Mouse (Mus musculus) right cerebral cortex, adult 2 months (tissue): Measurements from ENCODE around the gene Yipf1.

Source experiments
- DNase-seq, 2 experiments: peaks; one replicate each; pipeline ENCODE4 v3.0.0; 2021 to 2022; ENCODE audit warnings: low spot score in 2 of 2

Yipf1 gene

DNA sequence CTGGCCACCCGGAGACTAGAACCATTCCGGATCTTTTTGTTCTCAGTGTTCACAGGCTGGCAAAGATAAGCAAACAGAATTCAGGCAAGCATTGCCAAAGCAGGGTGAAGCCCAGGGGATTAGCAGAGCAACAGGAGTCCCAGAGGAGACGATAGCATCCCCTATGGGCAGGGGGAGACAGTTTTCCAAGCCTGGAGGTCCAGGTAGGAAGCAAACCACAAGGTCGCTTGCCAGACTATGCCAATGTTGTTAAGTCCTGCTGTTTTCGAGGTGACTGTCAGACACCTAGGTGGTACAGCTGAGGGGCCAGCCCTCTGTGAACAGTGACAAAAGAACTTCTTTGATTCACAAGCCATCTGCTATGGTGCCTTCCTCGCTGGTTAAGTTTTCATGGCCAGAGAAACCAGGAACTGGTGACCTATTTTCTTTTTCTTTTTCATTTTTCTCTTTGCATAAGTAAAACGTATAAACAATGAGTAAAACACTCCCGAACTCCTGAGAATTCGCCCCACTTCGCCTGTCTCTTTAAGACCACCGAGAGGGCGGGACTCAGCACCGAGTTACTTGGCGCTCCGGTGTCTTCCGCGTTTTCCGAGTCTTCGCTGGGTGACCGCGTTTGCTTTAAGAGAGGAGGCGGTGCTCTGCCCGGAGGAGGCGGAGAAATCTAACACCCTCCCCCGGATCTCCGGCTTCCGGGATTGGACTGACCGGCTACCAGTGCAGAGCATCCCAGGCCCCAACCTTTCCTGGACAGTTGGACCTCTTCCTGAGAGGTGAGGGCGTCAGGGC lies at the start of gene Yipf1:
Gene Yipf1, plus strand, starts transcription at position 674 of the 789 bp plus-strand sequence.
- peak; percentile 87 to 88 for DNase-seq

DNA sequence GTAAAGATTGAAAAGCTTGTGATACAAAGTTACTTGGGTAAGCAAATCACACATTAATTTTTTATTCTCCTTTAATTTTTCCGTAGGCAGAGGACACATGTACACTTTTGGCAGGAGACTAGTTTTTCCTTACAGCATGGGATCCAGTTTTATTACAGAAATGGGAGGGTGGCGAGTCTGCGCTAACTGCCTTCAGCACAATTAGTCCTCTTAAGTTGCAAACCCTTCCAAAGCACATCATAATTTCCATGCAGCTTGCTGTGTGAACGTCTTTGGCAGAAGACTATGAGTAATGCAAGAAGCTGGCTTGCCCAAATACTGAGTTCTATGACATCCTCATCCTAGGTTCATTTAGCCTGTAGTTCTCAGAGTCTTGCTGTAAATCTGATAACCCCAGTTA lies 40.5 kb upstream of the Yipf1 start:
- no peak for DNase-seq

DNA sequence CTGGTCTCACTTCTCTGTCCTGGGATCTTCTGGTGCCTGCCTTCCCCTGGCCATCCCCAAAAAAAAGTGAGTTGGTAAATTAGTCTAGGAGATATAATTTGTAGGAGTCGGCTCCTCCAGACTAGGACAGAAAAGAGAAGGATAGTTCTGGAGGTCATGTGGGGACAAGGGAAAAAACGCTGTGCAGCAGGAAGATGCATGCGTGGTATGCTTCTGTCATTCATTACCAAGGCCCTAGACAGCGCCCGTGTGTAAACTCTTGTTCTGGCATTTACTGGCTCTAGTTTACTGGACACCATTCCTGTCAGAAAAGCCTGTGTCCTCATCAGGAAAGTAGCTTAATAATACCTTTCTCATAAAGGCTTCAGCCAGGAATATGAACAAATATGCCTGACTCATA lies 39.7 kb upstream of the Yipf1 start:
- DNase-seq, result no peak

DNA sequence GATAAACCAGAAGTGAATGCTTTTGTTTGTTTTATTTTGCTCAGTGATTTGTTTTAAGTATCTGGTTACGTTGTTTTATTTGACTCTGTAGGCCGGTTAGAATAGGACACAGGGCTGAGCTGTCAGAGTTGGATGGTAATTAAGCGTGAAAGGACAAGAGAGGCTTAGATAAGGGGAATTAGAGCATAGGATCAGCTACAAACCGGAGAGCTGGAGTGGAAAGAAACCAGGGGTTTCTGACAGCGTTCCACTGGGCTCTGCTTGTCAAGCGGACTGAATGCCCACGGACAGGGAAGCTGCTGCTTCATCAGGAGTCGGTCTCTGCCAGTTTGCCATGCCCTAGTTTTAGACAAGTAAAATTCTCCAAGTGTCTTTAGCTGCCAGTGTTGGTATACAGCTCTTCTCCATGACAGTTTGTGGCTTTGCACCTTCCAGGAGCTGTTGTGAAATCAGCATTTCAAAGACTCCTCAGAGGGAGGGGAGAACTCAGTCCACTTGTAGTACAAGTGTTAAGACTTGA lies 35.9 kb upstream of the Yipf1 start:
- DNase-seq, result no peak

DNA sequence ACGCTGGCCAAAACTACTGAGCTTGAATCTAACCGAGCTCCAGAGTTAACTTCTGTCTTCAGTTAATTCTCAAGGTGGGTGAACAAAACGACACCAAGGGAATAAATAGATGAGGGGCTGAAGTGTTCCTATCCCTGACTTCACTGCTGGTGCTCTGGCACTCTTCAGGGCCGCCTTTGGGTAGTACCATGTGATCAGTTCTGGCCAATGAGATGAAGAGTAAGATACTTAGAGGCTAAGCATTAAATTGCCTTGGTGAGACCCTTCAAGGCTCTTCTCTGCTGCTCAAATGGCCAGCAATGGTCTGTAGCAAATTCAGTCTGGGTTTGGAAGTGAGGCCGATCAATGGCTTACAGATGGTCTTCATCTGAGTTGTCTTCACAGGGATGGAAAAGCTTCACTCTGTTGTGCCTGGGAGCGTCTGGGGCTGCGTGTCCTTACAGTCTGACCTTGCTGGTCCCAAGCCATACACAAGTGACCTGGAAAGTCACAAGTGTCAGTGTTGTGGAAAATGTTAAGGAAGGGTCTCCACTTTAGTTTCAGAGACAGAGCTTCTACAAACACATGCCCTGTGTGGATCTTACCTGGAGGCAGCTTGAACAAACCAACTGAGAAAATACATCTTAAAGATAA lies 33.2 kb upstream of the Yipf1 start:
- no peak for DNase-seq

DNA sequence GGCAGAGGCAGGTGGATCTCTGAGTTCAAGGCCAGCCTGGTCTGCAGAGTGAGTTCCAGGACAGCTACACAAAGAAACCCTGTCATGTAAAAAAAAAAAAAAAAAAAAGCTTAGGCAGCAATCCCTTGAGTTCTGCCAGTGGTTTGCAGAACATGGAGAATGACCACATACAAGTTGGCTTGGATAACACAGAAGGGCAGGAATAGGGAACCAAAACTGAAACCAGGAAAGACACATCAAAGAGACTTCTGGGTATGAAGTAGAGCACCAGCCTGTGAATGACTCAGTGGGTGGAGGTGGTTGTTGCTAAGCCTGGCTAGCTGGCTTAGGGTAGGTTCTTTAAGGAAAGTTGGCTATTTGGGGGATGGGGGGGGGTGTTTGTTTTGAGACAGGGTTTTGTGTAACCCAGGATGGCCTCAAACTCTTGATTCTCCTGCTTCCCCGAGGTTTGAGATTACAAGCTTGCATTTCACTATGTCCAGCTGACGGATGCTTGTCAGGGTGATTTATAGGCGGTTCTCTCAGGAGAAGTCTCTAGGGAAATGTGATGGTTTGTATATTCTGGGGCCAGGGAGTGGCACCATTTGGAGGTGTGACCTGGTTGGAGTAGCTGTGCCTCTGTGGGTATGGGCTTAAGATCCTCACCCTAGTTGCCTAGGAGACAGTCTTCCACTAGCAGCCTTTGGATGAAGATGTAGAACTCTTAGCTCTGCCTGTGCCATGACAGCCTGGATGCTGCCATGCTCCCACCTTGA lies 28.5 kb upstream of the Yipf1 start:
- no peak for DNase-seq

DNA sequence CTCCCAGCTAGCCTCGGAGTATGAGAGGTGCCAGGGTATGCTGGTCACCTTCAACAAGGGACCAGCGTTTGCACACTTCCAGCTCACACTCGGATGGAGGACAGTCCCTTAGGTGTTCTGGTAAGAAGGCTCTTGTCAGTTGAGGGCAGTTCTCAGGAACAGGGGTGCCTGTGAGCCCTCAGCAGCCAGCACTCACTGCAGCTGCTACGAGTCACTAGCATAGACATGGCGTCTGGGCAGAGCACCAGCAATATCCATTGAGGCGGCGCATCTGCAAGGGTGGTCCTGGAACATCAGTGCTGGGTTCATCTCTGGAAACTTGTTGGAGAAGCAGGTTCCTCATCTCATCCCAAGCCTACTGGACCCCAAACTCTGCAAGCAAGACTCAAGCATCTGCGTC lies 27.8 kb upstream of the Yipf1 start:
- DNase-seq, result no peak

DNA sequence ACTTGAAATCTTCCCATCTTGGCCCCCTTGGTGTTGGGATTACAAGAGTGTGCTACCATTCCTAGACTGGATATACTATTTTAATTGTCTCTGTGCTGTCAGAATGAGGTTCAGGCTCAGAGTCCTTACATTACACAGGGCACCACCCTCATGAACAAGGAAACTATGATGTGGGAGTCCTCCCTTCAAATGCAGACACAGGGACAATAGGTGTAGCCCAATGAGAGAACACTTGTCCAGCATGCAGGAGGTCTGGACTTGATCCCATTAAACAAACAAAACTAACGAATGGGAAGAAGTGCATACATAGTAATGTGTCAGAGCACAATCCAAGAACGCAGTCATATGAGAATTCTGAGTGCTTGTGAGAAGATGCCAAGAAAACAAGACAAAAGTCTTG lies 26.6 kb upstream of the Yipf1 start:
- no peak for DNase-seq

DNA sequence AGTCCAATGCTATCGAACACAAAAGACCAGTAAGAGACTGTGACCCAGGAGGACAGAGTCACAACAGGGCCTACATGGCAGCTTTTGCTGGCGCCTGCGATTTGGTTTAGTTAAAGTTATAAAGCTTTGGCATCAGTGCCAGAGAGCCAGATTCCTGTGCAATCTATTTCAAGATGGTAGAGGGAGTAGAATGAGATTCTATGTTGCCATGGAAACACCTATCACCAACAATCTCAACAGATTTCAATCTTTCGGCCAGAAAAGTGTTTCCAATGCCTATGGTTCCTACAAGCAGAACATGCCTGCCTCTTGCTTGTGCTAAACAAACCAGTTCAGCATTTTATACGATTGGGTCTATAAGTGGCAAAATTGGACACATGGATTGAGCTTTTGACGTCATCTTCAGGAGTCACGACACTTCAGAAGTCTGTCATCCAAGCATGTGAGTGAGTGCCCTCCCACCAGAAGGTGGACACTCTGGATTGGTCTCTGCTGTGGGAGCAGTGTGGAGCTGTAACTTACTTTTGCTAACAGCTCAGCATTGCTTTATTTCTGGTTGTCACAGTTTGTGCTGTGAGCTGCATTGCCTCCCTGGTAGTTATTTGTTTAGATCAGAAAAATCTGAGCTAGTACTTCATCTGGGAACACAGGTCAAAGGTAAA lies 22.4 kb upstream of the Yipf1 start:
- peak; percentile 5 to 35 for DNase-seq

DNA sequence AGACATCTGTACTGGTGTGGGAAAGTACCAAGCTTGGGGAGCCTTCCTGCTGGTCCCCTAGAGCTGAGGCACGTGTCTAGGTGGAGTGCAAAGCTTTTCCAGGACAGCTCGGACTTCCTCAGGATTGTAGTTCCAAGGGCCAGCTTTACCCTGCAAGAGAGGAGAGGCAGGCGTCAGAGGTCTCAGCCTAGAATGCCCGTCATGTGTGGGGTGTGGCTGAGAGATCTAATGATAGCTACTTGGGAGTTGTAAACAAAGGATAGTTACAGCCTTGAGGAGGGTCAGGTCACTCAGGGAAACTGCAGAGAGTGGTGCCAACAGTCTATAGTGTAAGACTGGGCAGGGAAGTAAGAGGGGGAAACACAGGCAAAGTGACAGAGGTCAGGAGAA lies 21.9 kb upstream of the Yipf1 start:
- DNase-seq, result no peak

DNA sequence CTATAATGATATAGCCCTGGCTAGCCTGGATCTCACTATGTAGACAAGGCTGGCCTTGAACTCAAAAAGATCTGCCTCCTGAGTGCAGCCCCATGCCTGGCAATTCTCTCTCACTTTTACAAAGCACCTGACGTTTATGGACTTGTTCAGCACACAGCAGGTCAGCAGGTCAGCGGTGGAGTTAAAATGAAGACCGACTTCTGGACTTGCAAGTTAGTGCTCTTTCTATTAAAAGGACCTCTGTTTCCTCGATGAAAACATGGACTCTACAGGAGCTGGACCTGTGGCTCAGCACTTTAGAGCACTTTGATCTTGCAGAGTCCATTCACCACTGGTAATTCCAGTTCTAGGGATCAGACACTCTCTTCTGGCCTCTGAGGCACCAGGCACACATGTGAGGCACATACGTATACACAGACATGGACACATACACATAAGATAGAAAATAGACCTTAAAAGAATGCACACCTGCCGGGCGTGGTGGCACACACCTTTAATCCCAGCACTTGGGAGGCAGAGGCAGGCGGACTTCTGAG lies 16.0 kb upstream of the Yipf1 start:
- no peak for DNase-seq

DNA sequence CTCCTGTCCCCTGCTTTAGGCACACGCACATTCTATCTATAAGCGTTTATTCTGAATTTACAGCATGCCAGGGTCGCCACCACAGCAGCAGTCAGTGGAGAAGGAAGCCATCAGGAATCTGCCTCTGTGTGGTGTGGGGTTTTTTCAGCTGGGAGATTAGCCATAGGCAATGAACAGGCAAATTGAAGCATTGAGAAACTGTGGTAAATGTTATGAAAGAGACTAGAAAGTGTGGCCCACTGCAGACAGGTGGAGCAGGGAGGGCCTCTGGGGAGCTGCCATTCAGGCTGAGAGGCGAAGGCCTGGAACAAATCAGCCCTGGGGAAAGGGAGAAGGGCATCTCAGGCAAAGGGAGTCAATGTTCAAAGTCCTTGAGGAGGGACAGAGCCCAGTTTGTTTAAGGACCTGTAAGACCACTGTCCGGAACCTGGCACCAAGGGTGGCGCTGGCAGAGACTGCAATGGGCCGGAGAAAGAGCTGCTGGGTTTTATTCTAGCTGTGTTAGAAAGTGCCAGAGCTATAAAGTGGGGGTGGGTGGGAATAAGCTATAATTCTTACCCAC lies 14.3 kb upstream of the Yipf1 start:
- no peak for DNase-seq

DNA sequence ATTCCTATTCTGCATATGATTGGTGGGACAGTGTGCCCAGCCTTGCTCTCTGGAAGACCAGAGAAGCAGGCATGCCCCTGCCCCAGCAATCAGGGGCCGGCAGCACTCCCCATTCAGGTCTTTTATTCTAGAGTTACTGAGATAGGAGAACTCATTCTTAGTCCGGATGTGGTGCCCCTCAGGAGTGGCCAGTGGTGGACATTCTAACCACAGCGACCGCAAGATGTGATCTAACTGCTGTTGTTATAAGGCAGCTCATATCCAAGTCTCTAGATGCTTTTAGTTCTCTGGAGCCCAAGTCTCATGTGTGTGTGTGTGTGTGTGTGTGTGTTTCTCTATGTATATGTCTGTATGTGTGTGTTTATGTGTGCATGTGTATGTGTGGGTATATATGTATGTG lies 13.8 kb upstream of the Yipf1 start:
- no peak for DNase-seq

DNA sequence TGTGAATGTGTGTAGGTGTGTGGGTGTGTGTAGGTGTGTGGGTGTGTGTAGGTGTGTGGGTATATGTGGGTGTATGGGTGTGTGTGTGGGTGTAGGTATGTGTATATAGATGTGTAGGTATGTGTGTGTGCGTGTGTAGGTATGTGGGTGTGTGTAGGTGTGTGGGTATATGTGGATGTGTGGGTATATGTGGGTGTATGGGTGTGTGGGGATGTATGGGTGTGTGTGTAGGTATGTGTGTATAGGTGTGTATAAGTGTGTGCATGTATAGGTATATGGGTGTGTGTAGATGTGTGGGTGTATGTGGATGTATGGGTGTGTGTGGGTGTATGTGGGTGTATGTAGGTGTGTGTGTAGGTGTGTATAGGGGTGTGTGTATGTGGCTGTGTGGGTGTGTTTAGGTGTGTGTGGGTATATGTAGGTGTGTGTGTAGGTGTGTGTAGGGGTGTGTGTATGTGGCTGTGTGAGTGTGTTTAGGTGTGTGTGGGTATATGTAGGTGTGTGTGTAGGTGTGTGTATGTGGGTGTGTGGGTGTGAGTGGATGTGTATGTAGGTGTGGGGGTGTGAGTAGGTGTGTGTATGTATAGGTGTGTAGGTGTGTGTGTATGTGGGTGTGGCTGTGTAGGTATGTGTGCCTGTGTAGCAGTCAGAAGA lies 13.1 kb upstream of the Yipf1 start:
- DNase-seq, result no peak

DNA sequence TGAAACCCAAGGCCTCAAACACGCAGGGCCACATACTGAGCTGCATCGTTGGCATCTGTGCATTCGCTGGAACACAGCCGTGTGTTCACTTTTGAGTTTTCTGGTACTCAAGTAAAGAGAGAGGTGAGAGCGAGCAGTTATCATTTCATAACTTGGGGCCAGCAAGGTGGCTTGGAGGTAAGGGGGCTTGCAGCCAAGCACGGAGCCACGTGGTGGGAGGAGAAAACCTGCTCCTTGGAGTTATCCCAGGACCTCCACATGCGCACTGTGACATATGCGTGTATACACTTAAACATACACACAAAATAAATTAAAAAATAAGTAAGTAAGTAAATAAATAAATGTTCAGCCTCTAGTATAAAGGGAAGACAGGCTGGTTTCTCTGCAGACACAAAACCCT lies 11.9 kb upstream of the Yipf1 start:
- DNase-seq, result no peak

DNA sequence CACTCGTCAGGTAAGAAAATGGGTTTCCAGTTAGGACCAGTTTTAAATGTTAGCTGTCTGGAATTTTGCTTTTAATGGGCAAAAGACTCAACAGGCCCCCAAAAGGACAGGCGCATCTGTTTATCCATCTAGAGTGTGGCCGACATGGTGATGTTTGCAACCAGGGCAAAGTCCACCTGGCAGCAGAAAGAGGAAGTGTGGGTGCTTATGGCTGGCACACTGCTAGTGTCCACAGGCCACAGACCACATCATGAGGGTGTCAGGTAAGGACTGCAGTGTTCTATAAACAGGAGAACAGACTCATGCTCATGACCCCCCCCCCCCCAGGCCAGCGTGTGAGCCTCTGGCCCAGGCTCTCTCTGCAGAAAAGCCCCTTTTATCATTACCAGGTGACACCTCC lies 11.3 kb upstream of the Yipf1 start:
- DNase-seq, result no peak

DNA sequence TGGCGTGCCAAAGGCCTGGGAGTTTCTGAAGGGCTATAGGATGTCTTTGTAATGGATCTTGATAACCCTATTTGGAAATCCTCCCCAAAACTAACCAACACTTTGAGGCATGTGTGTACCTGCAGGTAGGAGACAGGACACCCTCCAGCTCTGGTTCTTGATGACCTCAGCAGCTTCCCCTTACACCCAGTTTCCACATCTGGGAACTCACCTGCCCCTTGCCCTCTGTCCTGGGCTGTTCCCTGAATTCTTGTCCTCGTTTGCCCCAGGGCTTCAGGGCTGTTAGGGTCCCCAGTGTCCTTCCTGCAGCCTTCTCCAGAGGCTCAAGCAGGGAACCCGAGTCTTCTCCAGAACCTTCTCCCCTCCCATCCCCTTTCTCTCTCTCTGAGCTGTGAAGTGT lies 10.6 kb upstream of the Yipf1 start:
- no peak for DNase-seq

DNA sequence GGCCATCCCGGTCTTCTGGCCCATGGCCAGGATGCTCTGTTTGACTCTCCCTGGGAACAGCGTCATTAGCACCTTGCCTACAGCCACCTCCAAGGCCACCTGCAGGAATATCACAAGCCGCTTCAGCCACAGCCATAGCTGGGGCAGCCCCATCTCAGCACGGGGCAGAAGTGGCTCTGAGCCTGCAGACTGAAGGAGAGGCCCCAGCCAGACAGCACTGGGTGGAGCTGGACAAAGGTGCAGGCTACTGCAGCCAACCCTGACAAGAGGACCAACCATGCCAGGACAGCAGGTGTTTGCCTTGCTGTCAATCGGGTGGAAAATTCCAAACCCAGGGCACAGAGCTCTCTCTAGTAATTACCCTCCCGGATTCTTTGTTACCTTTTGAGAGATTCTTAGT lies 7.2 kb upstream of the Yipf1 start, which contains the start of gene Dio1:
Gene Dio1, minus strand, starts transcription at position 204 of the 400 bp plus-strand sequence.
- no peak for DNase-seq

DNA sequence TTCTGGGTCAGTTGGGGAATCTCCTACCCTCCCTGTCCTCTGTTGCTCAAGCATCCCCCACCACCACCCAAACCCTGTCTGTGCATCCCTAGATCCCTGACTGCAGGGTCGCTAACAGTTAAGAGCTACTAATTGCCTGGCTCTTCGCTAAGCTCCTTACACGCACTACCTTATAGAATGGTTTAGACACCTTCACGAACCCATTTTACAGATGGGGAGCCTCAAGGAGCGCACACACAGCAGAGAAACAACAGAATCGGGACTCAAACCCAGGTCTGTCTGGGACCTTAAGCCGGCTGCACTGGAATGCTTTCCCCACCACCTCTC lies 279 bp downstream of the Yipf1 start:
- DNase-seq, result no peak

DNA sequence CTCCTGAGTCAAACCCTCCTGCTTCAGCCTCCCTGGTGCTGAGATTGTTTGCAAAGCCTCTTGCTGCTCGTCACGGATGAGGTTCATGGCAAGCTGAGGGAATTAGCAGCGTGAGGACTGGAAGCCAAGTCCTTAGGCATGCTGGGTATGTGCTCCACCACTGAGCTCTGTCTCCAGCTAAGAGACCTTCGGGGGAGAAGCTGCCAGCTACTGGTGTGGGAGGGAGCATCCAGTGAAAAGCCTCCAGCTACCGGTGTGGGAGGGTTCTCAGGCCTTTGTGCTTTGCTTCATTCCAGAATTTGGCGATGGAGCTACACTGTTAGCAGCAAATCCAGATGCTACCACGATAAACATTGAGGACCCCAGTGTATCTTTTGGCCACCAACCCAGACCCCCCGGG lies 4.5 kb downstream of the Yipf1 start:
- no peak for DNase-seq

DNA sequence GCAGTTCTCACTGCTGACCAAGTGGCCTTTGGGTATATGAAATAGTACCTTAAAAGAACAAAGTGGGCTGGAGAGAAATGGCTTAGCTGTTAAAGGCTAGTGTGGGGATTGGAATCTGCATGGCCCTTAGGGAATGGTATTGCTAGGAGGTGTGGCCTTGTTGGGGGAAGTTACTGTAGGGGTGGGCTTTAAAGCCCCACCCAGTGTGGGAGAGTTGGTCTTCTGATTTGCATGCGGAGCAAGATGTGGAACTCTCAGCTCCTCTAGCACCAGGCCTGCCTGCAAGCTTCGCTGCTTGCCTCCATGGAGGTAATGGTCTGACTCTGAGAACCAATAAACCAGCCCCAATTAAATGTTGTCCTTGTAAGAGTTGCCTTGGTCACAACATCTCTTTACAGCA lies 6.9 kb downstream of the Yipf1 start:
- no peak for DNase-seq
